Mouse (Mus musculus): ENCODE results near the gene Alg6.

- no peak for TF ChIP-seq CTCF (IDR thresholded peaks at IDR 0.05; ENCODE audit: low read depth)
- TF ChIP-seq EP300 (IDR thresholded peaks at IDR 0.05; ENCODE audit: low read depth) = no peak
Measured at GRCm38 (mm10) chr4:99725914-99726451, 10.5 kb downstream of the Alg6 start.

Measured in heart, postnatal 0 days (tissue).